Mouse (Mus musculus): ENCODE data around the gene Gjb1. TPM values are rescaled to one million over a fixed set of nuclear protein-coding genes. Genes with fewer than 3 reads are reported as not detected.
"Not testable (repeated sequence)": the region's sequence is repeated elsewhere in the genome, so short reads cannot be mapped to it uniquely, and the experiment has no call there.

The Gjb1 gene
- not detected in 2 replicates for polyA plus RNA-seq (2014; fragmentation: Nextera tagmentation; extraction: Ambion mirVana)

- no peak for ATAC-seq (ENCODE audit: insufficient number of reproducible peaks, insufficient read depth, low FRiP score, low read depth)
- 59% methylated on average over 7 of the region's 7 CpGs for WGBS
Measured at GRCm38 (mm10) chrX:101376190-101376968, at the start of gene Gjb1. TSS of gene Gjb1 (plus strand) at chrX:101376378.

GRCm38 (mm10) chrX:101329372-101330028 lies 46.7 kb upstream of the Gjb1 start:
- 28% methylated on average over 10 of the region's 10 CpGs for WGBS
- H3K27ac ChIP-seq (replicated peaks in 1 of 2; ENCODE audit: control insufficient read depth in 1 of 2, insufficient read depth in 1 of 2, low read depth in 2 of 2, low read length in 2 of 2): peak overlapping the region; percentile 53 to 74
- H3K27me3 ChIP-seq (ENCODE audit: control insufficient read depth, insufficient read depth, low read length): no peaks in the 10 kb centered on the region
- no peaks in the 10 kb centered on the region for H3K9me3 ChIP-seq (ENCODE audit: control insufficient read depth, low read length)
- no peak overlapping the region; the same call in 1 of the 2 replicates for H3K4me2 ChIP-seq (ENCODE audit: low read length)
- H3K9ac ChIP-seq (ENCODE audit: low read length): peak overlapping the region; percentile 54; the same call in 1 of the 2 replicates
- no peak for ATAC-seq (ENCODE audit: insufficient number of reproducible peaks, insufficient read depth, low FRiP score, low read depth)
- peaks cover 0 to 5% of the 10 kb centered on the region in 2 experiments; a peak in 2 of 4 replicates for H3K4me1 ChIP-seq (ENCODE audit: control insufficient read depth in 2 of 2, insufficient read depth in 2 of 2, low read length in 2 of 2)
- H3K4me3 ChIP-seq (ENCODE audit: control insufficient read depth in 1 of 2, insufficient read depth in 1 of 2, low read depth in 1 of 2, low read length in 2 of 2): no peak overlapping the region
- H3K36me3 ChIP-seq (ENCODE audit: control insufficient read depth, insufficient read depth, low read length): no peaks in the 10 kb centered on the region

More at GRCm38 (mm10) chrX:101376190-101376968, at the start of gene Gjb1:
- H3K36me3 ChIP-seq (ENCODE audit: control insufficient read depth, insufficient read depth, low read length): no peaks in the 10 kb centered on the region
- H3K4me2 ChIP-seq (ENCODE audit: low read length): no peak within 1 kb of the TSS
- no peak within 1 kb of the TSS for H3K9ac ChIP-seq (ENCODE audit: low read length)
- no peaks in the 10 kb centered on the region for H3K9me3 ChIP-seq (ENCODE audit: control insufficient read depth, low read length)
- no peak within 1 kb of the TSS for H3K4me3 ChIP-seq (ENCODE audit: control insufficient read depth in 1 of 2, insufficient read depth in 1 of 2, low read depth in 1 of 2, low read length in 2 of 2)
- H3K27me3 ChIP-seq (ENCODE audit: control insufficient read depth, insufficient read depth, low read length): no peaks in the 10 kb centered on the region
- no peaks in the 10 kb centered on the region for H3K4me1 ChIP-seq (ENCODE audit: control insufficient read depth in 2 of 2, insufficient read depth in 2 of 2, low read length in 2 of 2)
- no peak within 1 kb of the TSS for H3K27ac ChIP-seq (replicated peaks in 1 of 2; ENCODE audit: control insufficient read depth in 1 of 2, insufficient read depth in 1 of 2, low read depth in 2 of 2, low read length in 2 of 2)

- Histone ChIP-seq H3K9ac (ENCODE audit: low read length) (peak overlapping the region; percentile 62), H3K27ac (replicated peaks in 1 of 2; ENCODE audit: control insufficient read depth in 1 of 2, insufficient read depth in 1 of 2, low read depth in 2 of 2, low read length in 2 of 2) (peak overlapping the region; percentile 91 to 96), H3K4me1 (ENCODE audit: control insufficient read depth in 2 of 2, insufficient read depth in 2 of 2, low read length in 2 of 2) (peaks cover 0 to 5% of the 10 kb centered on the region in 2 experiments; a peak in 1 of 4 replicates), H3K4me2 (ENCODE audit: low read length) (peak overlapping the region; percentile 60), H3K36me3 (ENCODE audit: control insufficient read depth, insufficient read depth, low read length) (no peaks in the 10 kb centered on the region), H3K4me3 (ENCODE audit: control insufficient read depth in 1 of 2, insufficient read depth in 1 of 2, low read depth in 1 of 2, low read length in 2 of 2) (peak overlapping the region; percentile 14 to 34; a peak in 3 of 4 replicates), H3K27me3 (ENCODE audit: control insufficient read depth, insufficient read depth, low read length) (no peaks in the 10 kb centered on the region), H3K9me3 (ENCODE audit: control insufficient read depth, low read length) (no peaks in the 10 kb centered on the region)
- ATAC-seq (ENCODE audit: insufficient number of reproducible peaks, insufficient read depth, low FRiP score, low read depth): no peak
- 36% methylated on average over 9 of the region's 9 CpGs for WGBS
Measured at GRCm38 (mm10) chrX:101332031-101332374, 44.2 kb upstream of the Gjb1 start.

DNA sequence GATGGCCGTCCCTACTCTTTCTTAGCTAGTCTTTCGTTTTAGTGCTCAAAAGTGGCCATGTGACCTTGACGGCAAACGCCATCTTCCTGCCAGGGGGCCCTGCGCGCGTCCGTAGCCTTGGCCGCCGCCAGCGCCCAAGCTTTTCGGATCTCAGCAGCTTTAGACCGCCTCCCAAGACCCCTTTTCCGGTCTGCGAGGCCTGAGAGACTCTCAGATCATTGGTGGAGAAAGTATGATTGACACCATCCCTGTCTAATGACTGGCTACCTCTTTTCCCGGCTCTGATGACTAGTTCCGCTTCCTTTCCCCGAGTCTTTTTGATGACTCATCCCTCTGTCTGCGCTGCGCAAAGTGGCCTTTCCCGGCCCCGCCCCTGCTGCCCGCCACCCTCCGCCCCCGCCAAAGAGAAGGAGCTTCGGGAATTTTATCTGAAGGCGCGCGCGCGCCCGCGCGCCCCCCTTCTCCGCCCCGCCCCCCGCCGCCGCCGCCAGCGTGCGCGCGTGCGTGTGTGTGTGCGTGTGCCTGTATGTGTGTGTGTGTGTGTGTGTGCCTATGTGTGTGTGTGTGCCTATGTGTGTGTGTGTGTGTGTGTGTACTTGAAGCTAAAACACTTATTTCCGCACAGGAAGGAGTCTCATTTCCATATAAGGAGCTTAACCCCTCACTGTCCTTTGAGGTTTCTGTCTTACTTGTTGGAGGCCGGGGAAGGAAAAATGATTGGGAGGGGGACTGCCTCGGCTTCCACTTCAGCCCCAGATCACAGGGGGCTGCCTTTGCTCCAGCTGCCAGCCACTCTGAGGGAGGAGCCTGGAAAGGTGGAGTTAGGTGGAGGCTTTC lies 43.6 kb upstream of the Gjb1 start:
- 14% methylated on average over 41 of the region's 49 CpGs for WGBS
- Histone ChIP-seq H3K36me3 (ENCODE audit: control insufficient read depth, insufficient read depth, low read length) (no peaks in the 10 kb centered on the region), H3K27me3 (ENCODE audit: control insufficient read depth, insufficient read depth, low read length) (no peaks in the 10 kb centered on the region), H3K27ac (replicated peaks in 1 of 2; ENCODE audit: control insufficient read depth in 1 of 2, insufficient read depth in 1 of 2, low read depth in 2 of 2, low read length in 2 of 2) (peak overlapping the region; percentile 91 to 96), H3K9ac (ENCODE audit: low read length) (peak overlapping the region; percentile 68), H3K4me1 (ENCODE audit: control insufficient read depth in 2 of 2, insufficient read depth in 2 of 2, low read length in 2 of 2) (peaks cover 0 to 5% of the 10 kb centered on the region in 2 experiments; a peak in 1 of 4 replicates), H3K9me3 (ENCODE audit: control insufficient read depth, low read length) (no peaks in the 10 kb centered on the region), H3K4me2 (ENCODE audit: low read length) (peak overlapping the region; percentile 63), H3K4me3 (ENCODE audit: control insufficient read depth in 1 of 2, insufficient read depth in 1 of 2, low read depth in 1 of 2, low read length in 2 of 2) (peak overlapping the region; percentile 33 to 53)
- ATAC-seq (ENCODE audit: insufficient number of reproducible peaks, insufficient read depth, low FRiP score, low read depth): peak; percentile 97

GRCm38 (mm10) chrX:101334606-101335005 lies 41.6 kb upstream of the Gjb1 start:
- Histone ChIP-seq H3K4me3 (ENCODE audit: control insufficient read depth in 1 of 2, insufficient read depth in 1 of 2, low read depth in 1 of 2, low read length in 2 of 2) (no peak overlapping the region), H3K27ac (replicated peaks in 1 of 2; ENCODE audit: control insufficient read depth in 1 of 2, insufficient read depth in 1 of 2, low read depth in 2 of 2, low read length in 2 of 2) (no peak overlapping the region), H3K9ac (ENCODE audit: low read length) (no peak overlapping the region), H3K4me1 (ENCODE audit: control insufficient read depth in 2 of 2, insufficient read depth in 2 of 2, low read length in 2 of 2) (0 out of 4 replicates have a peak, but pooled peaks cover 0 to 2% of the 10 kb centered on the region in 2 experiments), H3K27me3 (ENCODE audit: control insufficient read depth, insufficient read depth, low read length) (no peaks in the 10 kb centered on the region), H3K36me3 (ENCODE audit: control insufficient read depth, insufficient read depth, low read length) (no peaks in the 10 kb centered on the region), H3K4me2 (ENCODE audit: low read length) (no peak overlapping the region), H3K9me3 (ENCODE audit: control insufficient read depth, low read length) (no peaks in the 10 kb centered on the region)
- 90% methylated on average over 5 of the region's 5 CpGs for WGBS
- ATAC-seq (ENCODE audit: insufficient number of reproducible peaks, insufficient read depth, low FRiP score, low read depth): no peak

- 42% methylated on average over 4 of the region's 4 CpGs for WGBS
- H3K9me3 ChIP-seq (ENCODE audit: control insufficient read depth, low read length): no peaks in the 10 kb centered on the region
- no peak overlapping the region for H3K9ac ChIP-seq (ENCODE audit: low read length)
- no peak overlapping the region for H3K4me3 ChIP-seq (ENCODE audit: control insufficient read depth in 1 of 2, insufficient read depth in 1 of 2, low read depth in 1 of 2, low read length in 2 of 2)
- H3K27me3 ChIP-seq (ENCODE audit: control insufficient read depth, insufficient read depth, low read length): no peaks in the 10 kb centered on the region
- H3K4me1 ChIP-seq (ENCODE audit: control insufficient read depth in 2 of 2, insufficient read depth in 2 of 2, low read length in 2 of 2): no peaks in the 10 kb centered on the region
- H3K36me3 ChIP-seq (ENCODE audit: control insufficient read depth, insufficient read depth, low read length): no peaks in the 10 kb centered on the region
- no peak overlapping the region for H3K27ac ChIP-seq (replicated peaks in 1 of 2; ENCODE audit: control insufficient read depth in 1 of 2, insufficient read depth in 1 of 2, low read depth in 2 of 2, low read length in 2 of 2)
- H3K4me2 ChIP-seq (ENCODE audit: low read length): no peak overlapping the region
- no peak for ATAC-seq (ENCODE audit: insufficient number of reproducible peaks, insufficient read depth, low FRiP score, low read depth)
Measured at GRCm38 (mm10) chrX:101338666-101339065, 37.5 kb upstream of the Gjb1 start.

GRCm38 (mm10) chrX:101342837-101343236 lies 33.3 kb upstream of the Gjb1 start:
- H3K36me3 ChIP-seq (ENCODE audit: control insufficient read depth, insufficient read depth, low read length); H3K4me2 ChIP-seq (ENCODE audit: low read length); H3K27me3 ChIP-seq (ENCODE audit: control insufficient read depth, insufficient read depth, low read length); H3K27ac ChIP-seq (replicated peaks in 1 of 2; ENCODE audit: control insufficient read depth in 1 of 2, insufficient read depth in 1 of 2, low read depth in 2 of 2, low read length in 2 of 2); H3K9me3 ChIP-seq (ENCODE audit: control insufficient read depth, low read length); H3K4me1 ChIP-seq (ENCODE audit: control insufficient read depth in 2 of 2, insufficient read depth in 2 of 2, low read length in 2 of 2); H3K4me3 ChIP-seq (ENCODE audit: control insufficient read depth in 1 of 2, insufficient read depth in 1 of 2, low read depth in 1 of 2, low read length in 2 of 2); H3K9ac ChIP-seq (ENCODE audit: low read length); ATAC-seq (ENCODE audit: insufficient number of reproducible peaks, insufficient read depth, low FRiP score, low read depth): not testable (repeated sequence)
- 57% methylated on average over 2 of the region's 2 CpGs for WGBS

All from heart, embryonic 14.5 days (tissue).